Mouse (Mus musculus) liver, postnatal 0 days (tissue): ENCODE results near the gene M6pr.

Experiments used
- CTCF ChIP-seq: sonication (generic); IDR thresholded peaks from 2 replicates; pipeline ENCODE4 v1.5.1; 2016; ENCODE audit warnings: antibody characterized with exemption, low read depth
- EP300 ChIP-seq: IDR thresholded peaks from 2 replicates; pipeline ENCODE4 v1.6.1; 2016; ENCODE audit warnings: antibody characterized with exemption, low read depth, mild to moderate bottlenecking

DNA sequence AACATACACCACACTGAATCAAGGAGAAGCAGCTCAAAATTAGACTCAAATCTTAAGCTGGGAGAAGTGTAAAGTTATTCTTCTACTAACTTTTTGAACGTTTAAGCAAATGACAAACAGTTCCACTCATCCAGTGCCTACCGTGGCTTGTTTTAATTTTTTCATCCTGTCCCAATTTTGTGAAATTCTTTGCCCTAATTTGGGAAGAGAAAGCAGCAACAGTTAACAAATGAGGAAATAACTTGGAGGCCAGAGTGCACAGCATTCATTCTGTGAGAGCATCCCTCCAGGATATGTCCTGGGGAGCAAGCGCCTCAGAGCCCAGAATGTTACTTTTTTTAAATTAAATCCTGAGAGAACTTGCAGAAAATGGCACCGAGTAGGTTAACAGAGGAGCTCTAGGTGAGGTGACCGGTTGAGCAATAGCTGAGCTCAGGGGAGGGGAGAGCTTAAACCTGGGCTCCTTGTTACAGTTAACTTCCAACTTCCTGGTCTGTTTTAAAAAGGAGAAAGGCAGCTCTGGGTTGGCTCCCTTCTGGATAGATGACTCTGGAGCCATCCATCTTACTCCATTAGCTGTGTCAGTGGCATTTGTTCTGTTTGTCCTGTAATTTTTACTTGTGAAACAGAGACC lies 1.8 kb downstream of the M6pr start:
- TF ChIP-seq EP300 (no peak), CTCF (no peak)
